Mouse (Mus musculus): ENCODE data around the gene H2-M2.

DNA sequence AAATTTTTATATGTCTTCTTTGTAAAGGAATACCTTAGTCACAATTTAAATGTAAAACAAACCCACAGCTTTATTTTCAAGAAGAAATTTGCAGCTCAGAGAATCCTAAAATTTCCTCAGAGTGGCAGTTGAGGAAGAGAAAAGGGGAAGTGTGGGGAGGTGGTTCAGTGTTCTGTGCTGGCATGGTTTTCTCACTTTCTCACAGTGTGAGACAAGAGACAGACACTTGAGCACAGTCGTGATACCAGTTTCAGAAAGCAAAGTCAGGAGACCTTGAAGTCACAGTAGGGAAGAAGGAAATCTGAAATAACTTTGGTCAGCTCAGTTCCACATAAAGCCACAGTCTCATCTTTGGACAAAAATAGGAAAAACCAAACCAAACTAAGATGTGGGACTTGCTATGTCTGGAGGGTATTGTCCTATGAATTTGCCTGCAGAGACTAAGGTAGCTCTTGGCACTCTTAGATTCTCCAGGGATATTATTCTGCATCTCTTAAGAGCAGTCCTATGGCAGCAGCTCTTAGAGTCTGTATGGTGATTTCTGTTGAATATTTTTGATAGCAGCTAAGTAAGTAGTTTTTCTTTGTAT is 8.7 kb upstream of the H2-M2 start, which contains the start of gene Olfr110:
- no peak for TF ChIP-seq SRF (IDR thresholded peaks at IDR 0.05; ENCODE audit: control insufficient read depth, insufficient read length, low read depth)
- no peak for TF ChIP-seq E2F4 (IDR thresholded peaks at IDR 0.05; ENCODE audit: insufficient read depth)
- TF ChIP-seq MAX (IDR thresholded peaks at IDR 0.05; ENCODE audit: low read depth), result no peak
- no peak for TF ChIP-seq USF1 (IDR thresholded peaks at IDR 0.05; ENCODE audit: low read depth)
- TF ChIP-seq POLR2A (IDR thresholded peaks at IDR 0.05; ENCODE audit: insufficient read length, low read depth), result no peak
- no peak for TF ChIP-seq MYOG (IDR thresholded peaks at IDR 0.05; ENCODE audit: control insufficient read depth in 1 of 3, insufficient read depth in 1 of 3, insufficient read length in 2 of 3, low read depth in 2 of 3)
- no peak for TF ChIP-seq TCF12 (IDR thresholded peaks at IDR 0.05; ENCODE audit: insufficient read depth, poor library complexity, severe bottlenecking)
